Mouse (Mus musculus) forebrain, embryonic 11.5 days (tissue): ENCODE data around the gene Slc25a14. TPM values are rescaled to one million over a fixed set of nuclear protein-coding genes. Genes with fewer than 3 reads are reported as not detected.
A peak's percentile ranks its signal among the peaks of the same experiment; 100 is the strongest.

Experiments
- ATAC-seq: fragments of 200-750 bp; cut with Nextera tagmentation; replicated peaks from 2 replicates; pipeline ENCODE4 v1.8.0; 2017; ENCODE audit warnings: moderate TSS enrichment; ENCODE audit not compliant: low FRiP score
- DNase-seq: peaks from one replicate; pipeline ENCODE4 v3.0.0-alpha.2; 2017; ENCODE audit warnings: low spot score
- H3K27ac ChIP-seq: fragments of 300-500 bp; sonication (generic); 2 replicates; pipeline ENCODE4 v1.5.1; 2014; ENCODE audit warnings: low read depth, low read length
- H3K27me3 ChIP-seq: fragments of 300-500 bp; sonication (generic); 2 replicates; pipeline ENCODE4 v1.6.1; 2014; ENCODE audit warnings: mild to moderate bottlenecking, low read length, mixed read lengths; ENCODE audit not compliant: control insufficient read depth, insufficient read depth
- H3K36me3 ChIP-seq: fragments of 300-500 bp; sonication (generic); 2 replicates; pipeline ENCODE4 v1.6.1; 2014; ENCODE audit warnings: mild to moderate bottlenecking, low read length, moderate library complexity, mixed read lengths; ENCODE audit not compliant: control insufficient read depth, insufficient read depth
- H3K4me1 ChIP-seq: fragments of 300-500 bp; sonication (generic); replicated peaks from 2 replicates; pipeline ENCODE4 v1.6.1; 2014; ENCODE audit warnings: low read length, mixed read lengths; ENCODE audit not compliant: control insufficient read depth, insufficient read depth
- H3K4me2 ChIP-seq: fragments of 300-500 bp; sonication (generic); 2 replicates; pipeline ENCODE4 v1.6.1; 2014; ENCODE audit warnings: low read depth, mild to moderate bottlenecking, low read length, moderate library complexity, mixed read lengths; ENCODE audit not compliant: severe bottlenecking
- H3K4me3 ChIP-seq: fragments of 300-500 bp; sonication (generic); 2 replicates; pipeline ENCODE4 v1.5.1; 2014; ENCODE audit warnings: low read depth, low read length
- H3K9ac ChIP-seq: fragments of 300-500 bp; sonication (generic); 2 replicates; pipeline ENCODE4 v1.6.1; 2014; ENCODE audit warnings: low read length
- H3K9me3 ChIP-seq: fragments of 300-500 bp; sonication (generic); 2 replicates; pipeline ENCODE4 v1.6.1; 2016; ENCODE audit warnings: low read length, mixed read lengths; ENCODE audit not compliant: control insufficient read depth
- whole genome bisulfite sequencing: fragments of 180-500 bp; shearing (Covaris S2); extraction: QIAGEN DNeasy Blood & Tissue Kit; methylation state at CpG from one replicate; pipeline ENCODE4 v1.1.7; 2014; 5-methylcytosine and 5-hydroxymethylcytosine counted together
- polyA plus RNA-seq: library from polyadenylated mRNA; unstranded; fragments of >200 nt; fragmentation: Nextera tagmentation; extraction: Ambion mirVana; gene quantifications from 2 replicates; pipeline ENCODE4 v1.2.1, GENCODE M21; 2014

Slc25a14 gene
- 24.6 and 26.4 TPM in 2 replicates for polyA plus RNA-seq

DNA sequence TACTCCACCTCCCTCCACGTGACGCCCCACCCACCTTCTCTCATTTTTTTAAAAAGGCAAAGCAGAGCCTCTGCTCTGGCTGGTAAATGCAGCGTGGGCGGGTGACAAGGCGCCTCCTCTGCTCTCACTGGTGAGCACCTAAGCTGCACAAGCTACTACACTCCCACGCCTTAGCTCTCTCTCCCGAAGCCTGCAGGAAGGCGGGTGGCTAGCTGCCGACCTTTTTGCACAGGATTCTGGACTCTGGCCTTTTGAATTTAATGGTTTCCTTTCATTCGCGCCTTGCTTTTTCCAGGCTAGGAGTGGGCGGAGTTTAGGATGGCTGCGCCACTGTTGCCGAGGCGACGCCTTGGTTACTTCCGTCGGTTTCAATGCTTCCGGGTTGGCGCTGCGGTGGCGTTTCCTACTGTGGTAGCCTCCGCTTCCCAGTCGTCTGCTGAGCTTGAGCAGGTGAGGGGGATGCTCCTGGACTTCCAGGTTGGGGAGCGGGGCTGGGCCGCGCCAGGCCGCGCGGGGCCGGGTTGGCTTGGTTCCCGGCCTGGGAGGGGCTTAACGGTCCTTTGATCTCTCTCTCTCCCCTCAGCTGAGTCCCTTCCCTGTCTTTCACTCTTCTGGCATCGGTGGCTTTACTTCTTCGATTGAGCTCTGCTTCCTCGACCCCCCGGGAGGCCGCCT lies at the start of gene Slc25a14:
Gene Slc25a14 (plus strand): TSS at position 35 of the 675 bp plus-strand sequence.
- no peaks in the 10 kb centered on the region for H3K27me3 ChIP-seq
- peak within 1 kb of the TSS; percentile 87 for H3K27ac ChIP-seq
- DNase-seq, result peak; percentile 81
- H3K4me1 ChIP-seq, result no peaks in the 10 kb centered on the region
- 15% methylated on average over 32 of the region's 38 CpGs for WGBS
- H3K9me3 ChIP-seq, result no peaks in the 10 kb centered on the region
- H3K4me2 ChIP-seq, result peak within 1 kb of the TSS; percentile 47
- H3K4me3 ChIP-seq, result peak within 1 kb of the TSS; percentile 52
- ATAC-seq, result peak; percentile 96
- peak within 1 kb of the TSS; percentile 58 for H3K9ac ChIP-seq
- H3K36me3 ChIP-seq, result no peaks in the 10 kb centered on the region

DNA sequence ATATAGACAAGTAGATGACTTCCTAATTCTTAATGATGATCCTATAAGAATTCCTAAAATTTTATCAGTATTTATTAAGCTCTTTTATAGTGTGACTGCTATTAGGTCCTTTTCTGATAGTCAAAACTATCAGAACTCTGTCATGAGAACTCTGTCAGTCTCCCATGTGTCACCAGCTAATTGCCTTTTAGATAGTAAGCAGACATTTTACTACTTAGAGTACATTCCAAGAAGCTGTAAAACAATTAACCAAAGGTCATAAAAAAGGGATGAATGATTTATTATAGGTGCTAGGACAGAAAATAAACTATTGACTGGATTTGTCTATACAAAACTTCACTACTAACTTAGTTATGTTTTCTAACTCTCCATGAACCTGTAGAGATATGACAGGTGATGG lies 39.9 kb upstream of the Slc25a14 start:
- Histone ChIP-seq H3K4me1 (no peaks in the 10 kb centered on the region), H3K27me3 (no peaks in the 10 kb centered on the region), H3K36me3 (peaks cover 3% of the 10 kb centered on the region; the same call in 1 of the 2 replicates), H3K4me2 (no peak overlapping the region), H3K9me3 (no peaks in the 10 kb centered on the region), H3K27ac (no peak overlapping the region), H3K4me3 (no peak overlapping the region), H3K9ac (no peak overlapping the region)
- ATAC-seq, result no peak
- DNase-seq, result no peak

GRCm38 (mm10) chrX:48593721-48594098 lies 29.5 kb upstream of the Slc25a14 start:
- Histone ChIP-seq H3K4me3 (peak overlapping the region; percentile 57), H3K4me1 (no peaks in the 10 kb centered on the region), H3K27me3 (no peaks in the 10 kb centered on the region), H3K4me2 (peak overlapping the region; percentile 42), H3K9ac (peak overlapping the region; percentile 79), H3K9me3 (no peaks in the 10 kb centered on the region), H3K36me3 (no peaks in the 10 kb centered on the region; the same call in 1 of the 2 replicates), H3K27ac (peak overlapping the region; percentile 77)
- ATAC-seq, result peak; percentile 60; the same call in 1 of the 2 replicates
- 20% methylated on average over 13 of the region's 15 CpGs for WGBS
- DNase-seq, result no peak

DNA sequence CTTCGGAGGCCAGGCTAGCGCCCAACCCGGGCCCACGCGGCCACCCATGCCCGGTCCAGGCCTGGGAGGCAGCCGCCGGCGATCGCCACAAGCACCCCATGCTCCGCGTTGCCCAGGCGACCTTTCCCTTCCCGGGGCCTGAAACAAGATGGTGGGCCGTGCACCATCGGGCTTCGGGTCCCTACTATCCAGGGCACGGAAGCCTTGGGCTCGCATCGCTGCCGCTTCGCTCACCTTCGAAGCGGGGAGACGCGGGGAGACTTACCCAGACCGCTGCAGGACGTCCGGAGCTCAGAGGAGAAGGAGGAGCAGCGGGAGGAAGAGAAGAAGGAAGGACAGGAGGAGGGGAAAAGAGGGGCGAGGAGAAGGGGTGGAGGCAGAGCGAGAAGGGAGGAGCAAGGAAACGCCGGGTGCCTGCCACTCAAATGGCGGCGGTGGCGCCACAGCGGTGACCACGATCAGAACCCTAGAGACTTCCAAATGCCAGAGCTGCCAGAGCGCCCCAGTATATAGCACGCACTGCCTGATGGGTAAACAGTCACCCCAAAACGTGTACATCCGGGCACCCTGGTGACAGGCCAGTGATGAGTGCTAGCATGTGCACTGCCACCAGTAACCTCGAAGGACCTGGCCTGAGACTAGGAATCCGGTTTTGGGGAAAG lies 29.0 kb upstream of the Slc25a14 start, which contains the start of gene Zfp280c:
Gene Zfp280c (minus strand): TSS at position 406 of the 662 bp plus-strand sequence.
- H3K4me2 ChIP-seq, result peak within 1 kb of the TSS; percentile 42
- ATAC-seq, result peak; percentile 93
- no peaks in the 10 kb centered on the region for H3K4me1 ChIP-seq
- H3K27me3 ChIP-seq, result no peaks in the 10 kb centered on the region
- H3K27ac ChIP-seq, result peak within 1 kb of the TSS; percentile 77
- no peaks in the 10 kb centered on the region for H3K9me3 ChIP-seq
- H3K4me3 ChIP-seq, result peak within 1 kb of the TSS; percentile 57
- DNase-seq, result peak; percentile 81
- 14% methylated on average over 45 of the region's 45 CpGs for WGBS
- no peaks in the 10 kb centered on the region; the same call in 1 of the 2 replicates for H3K36me3 ChIP-seq
- peak within 1 kb of the TSS; percentile 79 for H3K9ac ChIP-seq

GRCm38 (mm10) chrX:48596053-48596452 lies 27.2 kb upstream of the Slc25a14 start:
- no peak overlapping the region for H3K4me2 ChIP-seq
- H3K9me3 ChIP-seq, result no peaks in the 10 kb centered on the region
- H3K9ac ChIP-seq, result no peak overlapping the region
- DNase-seq, result no peak
- no peak overlapping the region for H3K27ac ChIP-seq
- no peaks in the 10 kb centered on the region for H3K27me3 ChIP-seq
- no peak for ATAC-seq
- no peaks in the 10 kb centered on the region for H3K4me1 ChIP-seq
- no peak overlapping the region for H3K4me3 ChIP-seq
- WGBS, result 89% methylated on average over 8 of the region's 9 CpGs
- no peaks in the 10 kb centered on the region for H3K36me3 ChIP-seq

DNA sequence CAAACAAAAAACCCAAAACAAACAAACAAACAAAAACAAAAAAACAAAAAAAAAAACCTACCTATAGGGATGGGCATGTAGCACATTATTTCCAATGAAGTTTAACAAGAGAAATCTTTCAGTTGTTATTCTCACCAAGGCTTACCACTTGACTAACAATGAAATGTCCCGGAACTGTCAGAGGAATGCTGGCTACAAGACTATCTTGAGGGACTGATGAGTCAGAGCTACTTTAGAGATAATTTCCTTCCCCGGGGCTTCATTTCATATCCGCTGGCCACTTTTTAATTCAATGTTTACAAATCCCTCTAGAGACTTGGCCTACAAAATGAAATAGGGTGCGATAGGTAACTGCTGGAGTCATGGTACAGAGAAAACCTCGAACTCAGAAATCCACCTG lies 26.3 kb upstream of the Slc25a14 start:
- H3K9me3 ChIP-seq, result no peaks in the 10 kb centered on the region
- no peaks in the 10 kb centered on the region for H3K36me3 ChIP-seq
- no peak overlapping the region for H3K4me3 ChIP-seq
- ATAC-seq, result no peak
- WGBS, result 93% methylated on average over 5 of the region's 5 CpGs
- no peaks in the 10 kb centered on the region for H3K4me1 ChIP-seq
- no peak overlapping the region for H3K4me2 ChIP-seq
- no peak overlapping the region for H3K27ac ChIP-seq
- H3K27me3 ChIP-seq, result no peaks in the 10 kb centered on the region
- no peak overlapping the region for H3K9ac ChIP-seq
- DNase-seq, result no peak

- no peaks in the 10 kb centered on the region for H3K9me3 ChIP-seq
- ATAC-seq (no peak), DNase-seq (no peak)
- no peaks in the 10 kb centered on the region for H3K4me1 ChIP-seq
- H3K4me3 ChIP-seq, result no peak overlapping the region
- H3K36me3 ChIP-seq, result no peaks in the 10 kb centered on the region
- 63% methylated on average over 2 of the region's 2 CpGs for WGBS
- H3K27ac ChIP-seq, result no peak overlapping the region
- H3K4me2 ChIP-seq, result no peak overlapping the region
- no peak overlapping the region for H3K9ac ChIP-seq
- no peaks in the 10 kb centered on the region for H3K27me3 ChIP-seq
Measured at GRCm38 (mm10) chrX:48604872-48605271, 18.3 kb upstream of the Slc25a14 start.

DNA sequence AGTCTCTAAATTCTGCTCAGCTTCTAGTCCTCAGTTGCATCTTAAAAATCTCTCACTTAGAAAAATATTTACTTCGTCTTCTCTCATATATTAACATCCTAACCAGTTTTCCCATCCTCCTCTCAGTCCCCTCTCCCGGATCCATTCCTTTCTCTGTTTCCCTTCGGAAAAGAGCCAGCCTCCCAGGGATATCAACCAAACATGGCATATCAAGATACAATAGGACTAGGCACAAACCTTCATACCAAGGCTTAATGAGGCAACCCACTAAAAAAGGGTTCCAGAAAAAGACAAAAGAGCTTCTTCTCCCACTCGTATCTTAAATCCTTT lies 199 bp upstream of the Slc25a14 start:
- Histone ChIP-seq H3K27ac (peak overlapping the region; percentile 87), H3K36me3 (no peaks in the 10 kb centered on the region), H3K27me3 (no peaks in the 10 kb centered on the region), H3K4me3 (peak overlapping the region; percentile 52), H3K9me3 (no peaks in the 10 kb centered on the region), H3K4me1 (no peaks in the 10 kb centered on the region), H3K9ac (peak overlapping the region; percentile 58), H3K4me2 (peak overlapping the region; percentile 41)
- 19% methylated on average over 4 of the region's 4 CpGs for WGBS
- ATAC-seq (no peak; the same call in 1 of the 2 replicates), DNase-seq (no peak)
